Mouse (Mus musculus): ENCODE measurements around the gene B3gntl1. TPM values are rescaled to one million over a fixed set of nuclear protein-coding genes. Genes with fewer than 3 reads are reported as not detected.

Gene B3gntl1
- total RNA-seq, 2 experiments from 2014 or later, result 7.6 to 8.6 TPM

GRCm38 (mm10) chr11:121650668-121651067 is 22.3 kb downstream of the B3gntl1 start:
- no peak for DNase-seq (ENCODE audit: low spot score in 2 of 2)

DNA sequence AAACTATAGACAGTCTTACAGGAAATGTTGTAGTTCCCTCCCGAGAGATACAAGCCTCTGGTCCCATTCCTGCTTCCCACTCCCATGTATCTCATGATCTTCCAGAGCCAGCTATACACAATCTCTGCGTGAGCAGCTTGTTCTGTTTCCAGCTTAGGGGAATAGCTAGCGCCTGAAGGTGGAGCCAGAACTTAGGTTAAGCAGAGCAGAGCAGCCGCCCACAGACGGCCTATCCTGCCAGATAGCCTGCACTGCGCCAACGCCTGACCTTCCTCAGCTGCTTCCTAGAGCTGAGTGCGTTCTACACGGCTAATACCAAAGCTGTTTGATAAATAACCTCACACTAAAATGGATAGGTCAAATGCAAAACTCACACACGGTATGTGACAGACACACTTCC is 23.1 kb downstream of the B3gntl1 start:
- peak in 1 of 2 experiments; percentile 34 for DNase-seq (ENCODE audit: low spot score in 2 of 2)

GRCm38 (mm10) chr11:121648166-121648565 is 24.8 kb downstream of the B3gntl1 start:
- DNase-seq (ENCODE audit: low spot score in 2 of 2), result no peak

DNA sequence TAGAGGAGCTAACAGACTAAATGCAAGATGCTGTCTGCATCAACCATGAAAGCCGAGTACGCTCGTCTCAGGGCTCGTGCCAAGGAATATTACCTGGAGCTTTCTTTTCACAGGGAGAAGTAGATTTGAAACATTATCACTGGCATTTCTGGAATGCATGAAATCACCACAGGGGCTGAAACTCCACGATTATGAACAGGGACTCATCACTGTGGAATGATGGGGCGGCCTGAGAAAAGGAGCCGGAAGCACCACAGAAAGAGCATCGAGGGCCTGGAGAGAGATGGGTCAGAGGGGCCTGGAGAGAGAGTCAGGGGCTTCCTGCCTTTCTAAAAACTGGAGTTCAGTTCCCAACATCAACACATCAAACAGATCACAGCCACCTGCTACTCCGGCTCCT is 25.6 kb downstream of the B3gntl1 start:
- DNase-seq (ENCODE audit: low spot score in 2 of 2), result no peak

DNA sequence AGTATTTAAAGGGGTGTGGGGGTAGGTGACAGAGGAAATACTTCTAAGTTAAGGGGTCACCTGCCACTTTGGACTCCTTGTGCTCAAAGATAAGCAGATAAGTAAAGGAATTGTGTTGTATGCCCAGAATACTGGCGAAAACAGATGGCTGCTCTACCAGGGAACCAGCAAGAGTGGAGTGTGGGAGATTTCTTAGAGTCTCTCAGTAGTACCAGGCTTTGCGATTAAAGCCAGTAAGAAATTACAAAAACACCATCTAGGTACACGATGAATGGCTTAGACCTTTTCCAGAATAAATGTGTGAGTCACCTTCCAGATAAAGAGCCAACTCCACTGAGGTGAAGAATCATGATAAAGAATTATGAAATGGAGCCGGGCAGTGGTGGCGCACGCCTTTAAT is 27.6 kb downstream of the B3gntl1 start:
- no peak for DNase-seq (ENCODE audit: low spot score in 2 of 2)

DNA sequence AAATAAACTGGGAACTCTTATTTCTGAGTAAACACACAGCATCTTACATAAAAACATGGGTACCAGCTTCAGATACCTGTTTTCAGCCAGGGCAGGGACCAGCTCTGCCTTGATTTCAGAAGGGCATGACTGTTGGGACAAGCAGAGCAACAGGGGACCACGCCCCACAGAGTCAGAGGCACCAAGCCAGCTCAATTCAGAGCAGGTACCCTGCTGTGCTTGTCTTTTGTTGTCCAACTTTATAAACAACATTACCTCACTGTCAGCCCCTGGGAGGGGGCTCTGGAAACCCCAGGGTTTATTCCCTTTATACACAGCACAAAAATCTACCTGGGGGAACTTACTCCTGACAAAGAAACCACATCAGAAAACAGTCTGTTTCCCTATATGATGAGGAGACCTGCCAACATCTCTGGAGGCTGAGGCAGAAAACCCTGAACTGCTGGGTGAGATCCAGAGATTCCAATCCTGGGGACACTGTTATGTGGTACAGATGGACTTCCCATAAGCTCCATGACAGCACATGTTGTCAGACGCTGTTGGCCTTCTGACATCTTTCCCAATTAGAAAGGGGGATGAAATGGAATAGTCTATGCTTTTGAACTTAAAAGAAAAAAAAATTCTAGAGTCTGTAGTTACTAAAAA is 31.3 kb downstream of the B3gntl1 start:
- DNase-seq (ENCODE audit: low spot score in 2 of 2), result no peak

DNA sequence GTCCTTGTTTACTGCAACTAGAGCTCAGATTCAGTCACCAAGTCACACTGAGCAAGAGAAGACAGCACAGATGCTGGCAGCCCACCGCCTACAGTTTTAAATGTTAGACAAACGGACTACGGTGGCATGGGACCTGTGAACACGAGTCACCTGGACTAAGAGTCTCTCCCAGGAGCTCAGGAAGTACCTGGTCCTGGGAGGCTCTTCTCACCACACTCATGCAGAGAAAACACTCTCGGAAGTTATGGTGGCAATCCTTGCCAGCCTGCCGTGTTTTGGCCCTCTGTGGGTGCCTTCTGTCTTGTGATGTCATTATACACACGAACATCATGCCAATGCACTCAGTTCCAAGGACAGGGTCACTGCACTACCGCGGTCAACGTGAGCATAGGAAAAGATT is 36.3 kb downstream of the B3gntl1 start:
- no peak for DNase-seq (ENCODE audit: low spot score in 2 of 2)

DNA sequence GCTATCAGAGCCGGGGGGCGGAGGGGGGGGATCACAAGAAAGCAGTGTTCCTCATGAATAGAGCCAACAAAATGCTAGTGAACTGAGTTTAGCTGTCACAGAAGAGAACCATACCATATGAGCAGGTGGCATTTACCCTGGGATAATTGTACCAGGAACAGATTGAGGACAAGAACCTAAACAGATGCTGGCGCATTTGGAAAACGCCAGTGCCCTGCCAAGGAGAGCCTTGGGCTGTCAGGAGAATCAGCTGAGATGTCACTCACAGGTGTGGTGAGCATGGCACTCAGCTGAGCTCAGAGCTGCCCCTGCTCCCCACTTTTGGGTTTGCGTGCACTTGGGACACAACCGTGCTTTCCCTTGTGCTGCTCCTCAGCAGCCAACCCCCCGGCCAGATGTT is 41.5 kb downstream of the B3gntl1 start:
- no peak for DNase-seq (ENCODE audit: low spot score in 2 of 2)

DNA sequence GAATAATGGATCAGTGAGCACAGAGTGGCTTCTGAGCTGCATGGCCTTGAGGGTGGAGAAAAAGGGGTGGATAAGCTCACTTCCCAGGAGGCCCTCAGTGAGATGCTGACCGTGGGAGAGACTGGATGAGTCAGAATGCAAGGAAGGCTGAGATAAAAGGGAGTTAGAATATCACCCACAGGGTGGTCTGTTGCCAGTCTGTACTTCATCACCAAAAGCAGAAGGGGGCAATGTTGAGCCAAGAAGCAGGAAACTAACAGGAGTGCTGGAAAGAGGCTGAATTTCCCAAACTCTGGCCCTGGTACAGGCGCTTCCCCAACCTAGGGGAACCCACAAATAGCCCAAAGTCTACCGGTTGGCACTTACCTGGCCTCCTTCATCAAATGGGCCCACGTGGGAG is 42.5 kb downstream of the B3gntl1 start:
- peak in 1 of 2 experiments; percentile 28 for DNase-seq (ENCODE audit: low spot score in 2 of 2)

GRCm38 (mm10) chr11:121629529-121629928 is 43.4 kb downstream of the B3gntl1 start:
- DNase-seq (ENCODE audit: low spot score in 2 of 2), result no peak

- no peak for DNase-seq (ENCODE audit: low spot score in 2 of 2)
Measured at GRCm38 (mm10) chr11:121627521-121627920, 45.4 kb downstream of the B3gntl1 start.

DNA sequence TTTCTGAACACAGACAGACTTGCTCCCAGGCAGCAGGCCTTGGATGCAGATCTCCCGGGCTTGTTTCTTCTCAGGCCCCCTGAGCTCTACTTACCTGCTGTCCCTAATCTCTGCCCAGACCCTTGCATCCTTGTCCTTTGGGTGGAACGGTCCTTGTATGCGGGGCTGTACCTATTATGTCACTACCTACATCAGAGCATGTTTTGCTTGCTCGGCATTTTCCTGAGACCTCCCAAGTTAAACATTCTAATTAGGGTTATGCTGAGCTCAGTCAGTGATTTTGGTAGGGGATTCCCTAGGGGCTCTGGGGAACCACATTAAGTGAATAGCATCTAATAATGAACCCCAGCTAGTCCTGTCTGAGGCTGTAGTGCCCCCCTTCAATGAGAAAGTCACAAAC is 47.9 kb downstream of the B3gntl1 start:
- DNase-seq (ENCODE audit: low spot score in 2 of 2), result no peak

- DNase-seq (ENCODE audit: low spot score in 2 of 2), result no peak
Measured at GRCm38 (mm10) chr11:121617371-121617770, 55.6 kb downstream of the B3gntl1 start.

DNA sequence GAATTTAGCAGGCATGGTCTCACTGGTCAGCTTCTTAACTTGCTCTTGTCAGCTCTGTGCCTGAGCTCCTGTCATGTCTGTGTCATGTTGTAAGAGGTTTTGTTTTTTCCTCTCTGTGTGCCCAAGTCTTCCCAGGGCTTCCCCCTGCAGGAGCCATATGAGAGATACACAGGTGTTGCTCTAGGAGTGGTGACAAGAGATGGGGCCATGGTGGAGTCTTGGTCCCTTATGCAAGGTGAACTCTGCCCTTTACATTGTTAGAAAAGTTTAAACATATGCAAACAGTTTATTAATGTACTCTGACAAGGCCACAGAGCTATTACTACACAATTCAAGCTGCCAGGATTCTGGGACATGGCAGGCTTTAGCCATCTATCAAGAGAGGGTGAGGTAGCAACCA is 56.5 kb downstream of the B3gntl1 start:
- DNase-seq (ENCODE audit: low spot score in 2 of 2), result no peak

- no peak for DNase-seq (ENCODE audit: low spot score in 2 of 2)
Measured at GRCm38 (mm10) chr11:121615961-121616485, 56.9 kb downstream of the B3gntl1 start.

DNA sequence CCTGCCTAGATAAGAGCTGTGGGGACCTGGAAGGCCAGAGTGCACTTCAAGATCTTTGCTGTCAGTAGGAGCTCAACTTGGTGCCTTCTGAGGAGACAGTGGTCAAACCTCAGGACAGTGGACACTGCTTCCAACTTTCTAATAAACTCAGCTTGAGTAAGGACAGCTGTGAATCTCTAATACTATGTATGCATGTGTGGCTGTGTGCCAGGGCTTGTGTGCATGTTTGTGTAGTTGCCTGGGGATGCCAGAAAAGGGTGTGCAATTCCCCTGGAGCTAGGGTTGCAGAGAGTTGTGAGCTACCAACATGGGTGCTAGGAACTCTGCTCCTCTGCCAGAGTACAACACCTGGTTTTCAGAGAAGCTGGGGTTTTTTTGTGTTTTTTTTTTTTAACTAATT is 62.0 kb downstream of the B3gntl1 start:
- no peak for DNase-seq (ENCODE audit: low spot score in 2 of 2)

DNA sequence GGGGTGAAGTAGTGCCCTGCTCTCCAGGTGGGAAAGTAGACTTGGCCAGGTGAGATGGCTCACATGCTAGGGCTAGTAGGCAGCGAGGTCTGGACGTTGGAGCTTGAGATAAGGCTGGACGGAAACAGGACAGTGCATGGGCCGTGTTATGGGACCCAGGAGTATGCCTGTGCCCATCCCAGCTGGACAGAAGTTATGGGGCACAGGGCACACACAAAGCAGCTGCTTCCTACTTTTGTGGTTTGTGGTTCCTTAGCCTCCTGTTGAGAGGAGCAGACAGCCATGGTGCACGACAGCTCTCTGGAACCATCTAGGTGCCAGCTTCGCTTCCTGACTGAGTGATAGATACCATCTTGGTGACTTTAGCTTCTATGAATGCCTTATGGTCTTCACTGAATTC is 67.3 kb downstream of the B3gntl1 start:
- no peak for DNase-seq (ENCODE audit: low spot score in 2 of 2)

GRCm38 (mm10) chr11:121601422-121601821 is 71.5 kb downstream of the B3gntl1 start:
- no peak for DNase-seq (ENCODE audit: low spot score in 2 of 2)

GRCm38 (mm10) chr11:121597254-121597653 is 75.7 kb downstream of the B3gntl1 start:
- DNase-seq (ENCODE audit: low spot score in 2 of 2), result no peak

- no peak for DNase-seq (ENCODE audit: low spot score in 2 of 2)
Measured at GRCm38 (mm10) chr11:121581856-121582255, 91.1 kb downstream of the B3gntl1 start.
